Mouse (Mus musculus): Measurements from ENCODE around the gene Snx29. TPM values are rescaled to one million over a fixed set of nuclear protein-coding genes. Genes with fewer than 3 reads are reported as not detected.
"Not testable (repeated sequence)": the region's sequence is repeated elsewhere in the genome, so short reads cannot be mapped to it uniquely, and the experiment has no call there.

Snx29 gene
- polyA plus RNA-seq, 1 experiment: 15.0 TPM

- Histone ChIP-seq H3K4me3 (ENCODE audit: control insufficient read depth, insufficient read depth, low read length) (peak overlapping the region; percentile 39), H3K27me3 (ENCODE audit: control insufficient read depth, insufficient read depth, low read length) (no peaks in the 10 kb centered on the region), H3K27ac (ENCODE audit: control insufficient read depth, insufficient read depth, low read length) (peak overlapping the region; percentile 69), H3K36me3 (ENCODE audit: control insufficient read depth, insufficient read depth, low read length) (no peaks in the 10 kb centered on the region), H3K4me1 (replicated peaks; ENCODE audit: control insufficient read depth, insufficient read depth, low read length) (peaks cover 17% of the 10 kb centered on the region)
- peak; percentile 29 for DNase-seq
- TF ChIP-seq CTCF (IDR thresholded peaks at IDR 0.05; ENCODE audit: borderline replicate concordance, control insufficient read depth, extremely low read depth, insufficient read depth, low read length, poor library complexity) (no peak), POLR2A (IDR thresholded peaks at IDR 0.05; ENCODE audit: control insufficient read depth, extremely low read depth, insufficient read depth, low read length, poor library complexity) (no peak)
- WGBS: 10% methylated on average over 11 of the region's 11 CpGs
Measured at GRCm38 (mm10) chr16:11565126-11565525, 242.4 kb downstream of the Snx29 start.

DNA sequence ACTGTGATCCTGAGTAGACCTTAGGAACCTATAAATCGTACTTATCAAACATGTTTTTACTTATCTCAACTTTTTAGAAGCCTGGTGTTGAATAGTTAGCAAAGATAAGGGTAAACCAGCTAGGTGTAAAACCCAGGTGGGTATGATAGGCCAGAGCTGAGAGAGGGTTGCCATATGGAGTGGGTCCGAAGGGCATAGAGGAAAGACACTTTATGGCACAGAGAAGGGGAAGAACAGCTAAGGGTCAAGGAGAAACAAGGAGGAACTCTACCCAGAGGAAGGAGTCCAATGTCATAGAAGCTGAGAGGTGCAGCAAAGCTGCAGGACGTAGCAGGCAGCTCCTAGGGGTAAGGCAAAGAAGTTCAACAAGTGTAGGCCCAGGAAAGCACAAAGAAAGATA is 244.9 kb downstream of the Snx29 start:
- Histone ChIP-seq H3K27me3 (ENCODE audit: control insufficient read depth, insufficient read depth, low read length) (no peaks in the 10 kb centered on the region), H3K36me3 (ENCODE audit: control insufficient read depth, insufficient read depth, low read length) (no peaks in the 10 kb centered on the region), H3K27ac (ENCODE audit: control insufficient read depth, insufficient read depth, low read length) (no peak overlapping the region), H3K4me1 (replicated peaks; ENCODE audit: control insufficient read depth, insufficient read depth, low read length) (peaks cover 14% of the 10 kb centered on the region), H3K4me3 (ENCODE audit: control insufficient read depth, insufficient read depth, low read length) (no peak overlapping the region)
- 91% methylated on average over 3 of the region's 3 CpGs for WGBS
- DNase-seq: no peak
- no peak for TF ChIP-seq CTCF (IDR thresholded peaks at IDR 0.05; ENCODE audit: borderline replicate concordance, control insufficient read depth, extremely low read depth, insufficient read depth, low read length, poor library complexity)
- no peak for TF ChIP-seq POLR2A (IDR thresholded peaks at IDR 0.05; ENCODE audit: control insufficient read depth, extremely low read depth, insufficient read depth, low read length, poor library complexity)

DNA sequence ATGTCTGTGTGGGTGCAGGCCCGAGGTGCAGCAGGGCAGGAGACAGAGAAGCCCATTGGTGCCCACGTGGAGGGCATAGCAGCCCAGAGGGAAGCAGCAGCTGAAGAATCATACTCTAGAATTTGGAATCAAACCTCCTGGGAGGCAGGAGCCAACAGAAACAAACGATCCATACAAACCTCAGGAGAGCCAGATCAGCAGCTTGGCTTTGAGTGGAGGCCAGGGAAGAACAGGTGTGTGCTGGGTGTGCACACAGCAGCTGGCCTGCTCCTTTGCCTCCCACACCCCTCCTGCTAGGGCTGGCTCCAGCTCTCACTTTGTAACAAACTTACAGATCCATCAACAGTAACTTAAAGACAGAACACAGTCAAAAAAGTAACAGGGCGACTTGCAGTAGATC is 245.4 kb downstream of the Snx29 start:
- Histone ChIP-seq H3K4me3 (ENCODE audit: control insufficient read depth, insufficient read depth, low read length) (no peak overlapping the region), H3K27ac (ENCODE audit: control insufficient read depth, insufficient read depth, low read length) (no peak overlapping the region), H3K36me3 (ENCODE audit: control insufficient read depth, insufficient read depth, low read length) (no peaks in the 10 kb centered on the region), H3K27me3 (ENCODE audit: control insufficient read depth, insufficient read depth, low read length) (no peaks in the 10 kb centered on the region), H3K4me1 (replicated peaks; ENCODE audit: control insufficient read depth, insufficient read depth, low read length) (peaks cover 14% of the 10 kb centered on the region)
- WGBS: 77% methylated on average over 4 of the region's 4 CpGs
- no peak for DNase-seq
- TF ChIP-seq POLR2A (IDR thresholded peaks at IDR 0.05; ENCODE audit: control insufficient read depth, extremely low read depth, insufficient read depth, low read length, poor library complexity) (no peak), CTCF (IDR thresholded peaks at IDR 0.05; ENCODE audit: borderline replicate concordance, control insufficient read depth, extremely low read depth, insufficient read depth, low read length, poor library complexity) (no peak)

GRCm38 (mm10) chr16:11568601-11569000 is 245.9 kb downstream of the Snx29 start:
- TF ChIP-seq CTCF (IDR thresholded peaks at IDR 0.05; ENCODE audit: borderline replicate concordance, control insufficient read depth, extremely low read depth, insufficient read depth, low read length, poor library complexity) (no peak), POLR2A (IDR thresholded peaks at IDR 0.05; ENCODE audit: control insufficient read depth, extremely low read depth, insufficient read depth, low read length, poor library complexity) (no peak)
- DNase-seq: no peak
- peaks cover 14% of the 10 kb centered on the region for H3K4me1 ChIP-seq (replicated peaks; ENCODE audit: control insufficient read depth, insufficient read depth, low read length)
- H3K27me3 ChIP-seq (ENCODE audit: control insufficient read depth, insufficient read depth, low read length): no peaks in the 10 kb centered on the region
- no peak overlapping the region for H3K27ac ChIP-seq (ENCODE audit: control insufficient read depth, insufficient read depth, low read length)
- H3K4me3 ChIP-seq (ENCODE audit: control insufficient read depth, insufficient read depth, low read length): no peak overlapping the region
- H3K36me3 ChIP-seq (ENCODE audit: control insufficient read depth, insufficient read depth, low read length): no peaks in the 10 kb centered on the region

DNA sequence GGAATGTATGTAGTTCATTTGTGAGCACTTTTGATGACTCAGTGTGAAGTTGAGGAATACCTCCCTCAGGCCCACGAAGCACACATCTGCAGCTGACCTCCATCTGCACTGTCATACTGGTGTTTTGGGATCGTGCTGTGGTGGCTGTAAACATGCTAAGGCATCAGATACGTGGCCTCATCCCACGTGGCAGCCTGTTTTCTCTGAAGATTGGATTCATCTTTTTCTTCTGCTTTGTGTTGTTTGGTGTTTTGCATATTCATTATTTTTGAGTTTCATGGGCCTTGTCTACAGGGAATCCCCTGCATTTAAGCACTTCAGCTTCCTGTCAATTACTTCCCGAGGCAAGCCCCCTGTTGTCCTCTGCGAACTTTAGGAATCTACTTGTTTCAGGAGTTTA is 246.4 kb downstream of the Snx29 start:
- WGBS: 85% methylated on average over 6 of the region's 6 CpGs
- Histone ChIP-seq H3K27me3 (ENCODE audit: control insufficient read depth, insufficient read depth, low read length) (no peaks in the 10 kb centered on the region), H3K4me3 (ENCODE audit: control insufficient read depth, insufficient read depth, low read length) (no peak overlapping the region), H3K4me1 (replicated peaks; ENCODE audit: control insufficient read depth, insufficient read depth, low read length) (peaks cover 14% of the 10 kb centered on the region), H3K27ac (ENCODE audit: control insufficient read depth, insufficient read depth, low read length) (no peak overlapping the region), H3K36me3 (ENCODE audit: control insufficient read depth, insufficient read depth, low read length) (no peaks in the 10 kb centered on the region)
- TF ChIP-seq CTCF (IDR thresholded peaks at IDR 0.05; ENCODE audit: borderline replicate concordance, control insufficient read depth, extremely low read depth, insufficient read depth, low read length, poor library complexity) (no peak), POLR2A (IDR thresholded peaks at IDR 0.05; ENCODE audit: control insufficient read depth, extremely low read depth, insufficient read depth, low read length, poor library complexity) (no peak)
- DNase-seq: no peak

- no peak for TF ChIP-seq CTCF (IDR thresholded peaks at IDR 0.05; ENCODE audit: borderline replicate concordance, control insufficient read depth, extremely low read depth, insufficient read depth, low read length, poor library complexity)
- Histone ChIP-seq H3K36me3 (ENCODE audit: control insufficient read depth, insufficient read depth, low read length) (no peaks in the 10 kb centered on the region), H3K27ac (ENCODE audit: control insufficient read depth, insufficient read depth, low read length) (no peak overlapping the region), H3K4me1 (replicated peaks; ENCODE audit: control insufficient read depth, insufficient read depth, low read length) (peaks cover 14% of the 10 kb centered on the region), H3K27me3 (ENCODE audit: control insufficient read depth, insufficient read depth, low read length) (no peaks in the 10 kb centered on the region), H3K4me3 (ENCODE audit: control insufficient read depth, insufficient read depth, low read length) (no peak overlapping the region)
- WGBS: 95% methylated on average over 2 of the region's 2 CpGs
- no peak for DNase-seq
Measured at GRCm38 (mm10) chr16:11570072-11570471, 247.4 kb downstream of the Snx29 start.

DNA sequence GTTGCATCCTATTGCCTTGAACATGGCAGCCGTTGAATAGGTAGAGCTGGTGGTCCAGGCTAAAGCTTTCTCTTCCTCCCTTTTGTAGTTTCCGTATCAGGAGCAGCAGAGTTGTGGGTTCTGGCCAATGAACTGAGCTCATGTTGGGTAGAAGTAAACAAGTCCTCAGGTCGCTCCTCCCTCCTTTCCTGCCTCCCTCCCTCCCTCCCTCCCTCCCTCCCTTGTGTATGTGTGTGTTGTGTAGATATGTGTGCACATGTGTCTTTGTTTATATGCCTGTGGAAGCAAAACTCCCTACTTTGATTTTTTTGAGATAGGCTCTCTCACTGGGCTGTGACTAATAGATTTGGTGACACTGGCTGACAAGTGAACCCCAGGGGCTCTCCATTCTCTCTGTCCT is 251.8 kb downstream of the Snx29 start:
- WGBS: 86% methylated on average over 3 of the region's 3 CpGs
- TF ChIP-seq CTCF (IDR thresholded peaks at IDR 0.05; ENCODE audit: borderline replicate concordance, control insufficient read depth, extremely low read depth, insufficient read depth, low read length, poor library complexity): no peak
- TF ChIP-seq POLR2A (IDR thresholded peaks at IDR 0.05; ENCODE audit: control insufficient read depth, extremely low read depth, insufficient read depth, low read length, poor library complexity): no peak
- DNase-seq: no peak
- no peak overlapping the region for H3K4me3 ChIP-seq (ENCODE audit: control insufficient read depth, insufficient read depth, low read length)
- peaks cover 11% of the 10 kb centered on the region for H3K4me1 ChIP-seq (replicated peaks; ENCODE audit: control insufficient read depth, insufficient read depth, low read length)
- no peaks in the 10 kb centered on the region for H3K27me3 ChIP-seq (ENCODE audit: control insufficient read depth, insufficient read depth, low read length)
- H3K36me3 ChIP-seq (ENCODE audit: control insufficient read depth, insufficient read depth, low read length): no peaks in the 10 kb centered on the region
- H3K27ac ChIP-seq (ENCODE audit: control insufficient read depth, insufficient read depth, low read length): no peak overlapping the region

DNA sequence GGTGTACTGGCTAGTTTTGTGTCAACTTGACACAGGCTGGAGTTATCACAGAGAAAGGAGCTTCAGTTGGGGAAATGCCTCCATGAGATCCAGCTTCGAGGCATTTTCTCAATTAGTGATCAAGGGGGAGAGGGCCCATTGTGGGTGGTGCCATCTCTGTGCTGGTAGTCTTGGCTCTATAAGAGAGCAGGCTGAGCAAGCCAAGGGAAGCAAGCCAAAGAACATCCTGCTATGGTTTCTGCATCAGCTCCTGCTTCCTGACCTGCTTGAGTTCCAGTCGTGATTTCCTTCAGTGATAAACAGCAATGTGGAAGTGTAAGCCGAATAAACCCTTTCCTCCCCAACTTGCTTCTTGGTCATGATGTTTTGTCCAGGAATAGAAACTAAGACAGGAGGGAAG is 253.0 kb downstream of the Snx29 start:
- peaks cover 11% of the 10 kb centered on the region for H3K4me1 ChIP-seq (replicated peaks; ENCODE audit: control insufficient read depth, insufficient read depth, low read length)
- H3K4me3 ChIP-seq (ENCODE audit: control insufficient read depth, insufficient read depth, low read length); H3K27me3 ChIP-seq (ENCODE audit: control insufficient read depth, insufficient read depth, low read length); H3K27ac ChIP-seq (ENCODE audit: control insufficient read depth, insufficient read depth, low read length); H3K36me3 ChIP-seq (ENCODE audit: control insufficient read depth, insufficient read depth, low read length); DNase-seq: not testable (repeated sequence)
- WGBS: 74% methylated on average over 3 of the region's 3 CpGs
